Mouse (Mus musculus) intestine, embryonic 16.5 days (tissue): ENCODE measurements around the gene Fgfr2. TPM values are rescaled to one million over a fixed set of nuclear protein-coding genes. Genes with fewer than 3 reads are reported as not detected.

ENCODE experiments used
- ATAC-seq: fragments of 200-750 bp; cut with Nextera tagmentation; 2 replicates; pipeline ENCODE4 v1.8.0; 2017; ENCODE audit warnings: moderate TSS enrichment, moderate library complexity
- H3K27ac ChIP-seq: fragments of 300-500 bp; sonication (generic); 2 replicates; pipeline ENCODE4 v1.5.1; 2014; ENCODE audit warnings: mild to moderate bottlenecking, low read length
- H3K27me3 ChIP-seq: fragments of 300-500 bp; sonication (generic); replicated peaks from 2 replicates; pipeline ENCODE4 v1.6.1; 2014; ENCODE audit warnings: low read length, control low read depth, mixed read lengths; ENCODE audit not compliant: control insufficient read depth, insufficient read depth
- H3K36me3 ChIP-seq: fragments of 300-500 bp; sonication (generic); 2 replicates; pipeline ENCODE4 v1.6.1; 2014; ENCODE audit warnings: low read length, control low read depth; ENCODE audit not compliant: control insufficient read depth, insufficient read depth
- H3K4me1 ChIP-seq: fragments of 300-500 bp; sonication (generic); 2 replicates; pipeline ENCODE4 v1.6.1; 2014; ENCODE audit warnings: low read length, control low read depth, mixed read lengths; ENCODE audit not compliant: control insufficient read depth, insufficient read depth
- H3K4me2 ChIP-seq: fragments of 300-500 bp; sonication (generic); 2 replicates; pipeline ENCODE4 v1.6.1; 2014; ENCODE audit warnings: low read depth, low read length, control low read depth
- H3K4me3 ChIP-seq: fragments of 300-500 bp; sonication (generic); 2 replicates; pipeline ENCODE4 v1.5.1; 2014; ENCODE audit warnings: mild to moderate bottlenecking, low read length
- H3K9ac ChIP-seq: fragments of 300-500 bp; sonication (generic); 2 replicates; pipeline ENCODE4 v1.6.1; 2014; ENCODE audit warnings: low read depth, low read length
- H3K9me3 ChIP-seq: fragments of 300-500 bp; sonication (generic); 2 replicates; pipeline ENCODE4 v1.6.1; 2016; ENCODE audit warnings: low read length, control low read depth; ENCODE audit not compliant: control insufficient read depth
- WGBS: fragments of 180-500 bp; shearing (Covaris S2); extraction: QIAGEN DNeasy Blood & Tissue Kit; methylation state at CpG from one replicate; pipeline ENCODE4 v1.1.7; 2014; 5-methylcytosine and 5-hydroxymethylcytosine counted together
- polyA plus RNA-seq: library from polyadenylated mRNA; unstranded; fragments of >200 nt; fragmentation: Nextera tagmentation; extraction: Ambion mirVana; gene quantifications from 2 replicates; pipeline ENCODE4 v1.2.1, GENCODE M21; 2015

Gene Fgfr2
- polyA plus RNA-seq, 1 experiment from 2014 or later = 47.3 TPM

DNA sequence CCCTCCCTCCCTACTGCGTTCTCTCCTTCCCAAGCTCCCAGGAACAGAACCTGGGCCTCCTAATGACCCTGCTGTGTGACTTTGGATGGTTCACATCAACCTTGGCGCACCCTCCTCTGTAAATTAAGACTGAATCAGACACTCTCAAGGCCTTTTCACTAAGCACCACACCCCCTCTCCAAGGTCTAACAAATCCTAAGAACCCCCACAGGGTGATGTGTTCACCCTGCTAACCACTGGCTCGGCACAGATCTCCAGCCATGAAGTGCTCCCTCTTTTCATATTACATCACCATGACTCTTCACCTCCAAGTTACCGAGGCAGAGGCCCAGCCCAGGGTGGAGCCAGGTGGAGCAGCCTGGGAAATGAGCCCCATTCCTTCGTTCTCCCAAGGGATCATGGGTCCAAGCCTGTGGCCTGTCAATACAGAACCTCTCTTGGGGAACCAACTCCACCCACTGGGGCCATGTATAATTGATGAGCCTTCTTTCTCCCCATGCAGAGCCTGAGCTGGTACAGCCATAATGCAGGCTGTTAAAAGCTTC lies 777.6 kb downstream of the Fgfr2 start:
- WGBS = 68% methylated on average over 5 of the region's 5 CpGs
- Histone ChIP-seq H3K27ac (no peak overlapping the region), H3K4me3 (no peak overlapping the region), H3K36me3 (no peaks in the 10 kb centered on the region), H3K9ac (no peak overlapping the region), H3K9me3 (no peaks in the 10 kb centered on the region), H3K4me2 (no peak overlapping the region), H3K27me3 (no peaks in the 10 kb centered on the region), H3K4me1 (peaks cover 9% of the 10 kb centered on the region)
- ATAC-seq = peak; percentile 79

DNA sequence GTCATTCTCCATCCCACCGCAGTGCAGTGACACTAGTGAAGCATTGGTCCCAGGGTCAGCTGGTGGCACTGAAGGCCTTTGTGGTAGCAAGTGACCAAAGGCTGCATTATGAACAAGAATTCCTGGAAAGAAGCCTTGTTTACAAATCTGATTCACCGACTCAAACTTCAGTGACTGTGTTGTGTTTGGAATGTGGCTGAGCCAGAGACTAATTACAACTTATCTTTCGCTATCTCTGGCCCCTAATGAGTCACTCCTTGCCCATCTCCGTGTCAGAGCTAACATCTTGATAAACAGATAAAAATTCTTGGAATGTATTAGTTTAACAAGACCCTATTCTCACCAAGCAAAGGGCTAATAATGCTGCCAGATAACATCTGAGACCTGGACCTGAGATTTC lies 778.5 kb downstream of the Fgfr2 start:
- peaks cover 9% of the 10 kb centered on the region for H3K4me1 ChIP-seq
- no peaks in the 10 kb centered on the region for H3K9me3 ChIP-seq
- no peak overlapping the region for H3K4me2 ChIP-seq
- no peak overlapping the region for H3K4me3 ChIP-seq
- 44% methylated on average over 4 of the region's 4 CpGs for WGBS
- H3K9ac ChIP-seq = no peak overlapping the region
- no peak overlapping the region for H3K27ac ChIP-seq
- ATAC-seq = no peak
- no peaks in the 10 kb centered on the region for H3K27me3 ChIP-seq
- no peaks in the 10 kb centered on the region for H3K36me3 ChIP-seq

DNA sequence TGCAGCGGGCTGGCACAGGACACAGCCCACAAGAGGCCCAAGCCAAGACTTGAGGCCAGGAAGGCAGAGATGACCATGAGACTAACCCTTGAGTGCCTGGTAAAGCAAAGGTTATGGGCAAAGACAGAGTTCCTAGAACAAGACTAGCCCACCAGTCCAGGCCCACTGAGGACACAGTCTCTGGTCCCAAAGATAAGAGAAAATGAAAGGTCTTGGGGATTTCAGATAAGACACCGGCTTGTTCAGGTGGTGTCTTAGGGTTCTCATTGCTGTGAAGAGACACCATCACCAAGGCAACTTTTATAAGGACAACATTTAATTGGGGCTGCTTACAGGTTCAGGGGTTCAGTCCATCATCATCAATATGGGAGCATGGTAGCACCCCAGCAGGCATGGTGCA lies 779.2 kb downstream of the Fgfr2 start:
- WGBS = 95% methylated on average over 2 of the region's 2 CpGs
- H3K4me1 ChIP-seq = peaks cover 9% of the 10 kb centered on the region

DNA sequence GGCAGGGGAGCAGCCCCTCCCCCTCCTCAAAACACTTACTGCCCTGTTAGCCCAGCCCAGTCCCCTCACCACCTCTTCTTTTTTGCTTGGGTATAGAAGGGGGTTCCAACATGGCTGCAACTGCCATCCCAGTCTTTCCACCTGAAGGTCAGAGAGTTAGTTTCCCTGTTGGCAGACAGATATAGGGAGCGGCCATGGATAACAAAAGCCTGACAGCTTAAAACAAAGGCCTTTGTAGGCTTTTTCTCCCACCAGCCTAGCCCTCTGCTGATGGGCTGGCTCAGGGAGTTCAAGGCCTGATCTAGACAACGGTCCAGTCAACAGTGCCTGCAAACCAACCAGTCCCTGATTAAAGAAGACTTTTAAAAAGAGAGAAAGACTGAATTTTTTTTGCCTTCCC lies 780.0 kb downstream of the Fgfr2 start:
- H3K4me1 ChIP-seq = peaks cover 9% of the 10 kb centered on the region
- 79% methylated on average over 2 of the region's 2 CpGs for WGBS

More for the DNA sequence above, 779.2 kb downstream of the Fgfr2 start:
- no peak overlapping the region for H3K4me3 ChIP-seq
- H3K27ac ChIP-seq = no peak overlapping the region
- H3K36me3 ChIP-seq = no peaks in the 10 kb centered on the region
- ATAC-seq = no peak
- no peak overlapping the region for H3K4me2 ChIP-seq
- H3K27me3 ChIP-seq = no peaks in the 10 kb centered on the region
- no peaks in the 10 kb centered on the region for H3K9me3 ChIP-seq
- H3K9ac ChIP-seq = no peak overlapping the region

DNA sequence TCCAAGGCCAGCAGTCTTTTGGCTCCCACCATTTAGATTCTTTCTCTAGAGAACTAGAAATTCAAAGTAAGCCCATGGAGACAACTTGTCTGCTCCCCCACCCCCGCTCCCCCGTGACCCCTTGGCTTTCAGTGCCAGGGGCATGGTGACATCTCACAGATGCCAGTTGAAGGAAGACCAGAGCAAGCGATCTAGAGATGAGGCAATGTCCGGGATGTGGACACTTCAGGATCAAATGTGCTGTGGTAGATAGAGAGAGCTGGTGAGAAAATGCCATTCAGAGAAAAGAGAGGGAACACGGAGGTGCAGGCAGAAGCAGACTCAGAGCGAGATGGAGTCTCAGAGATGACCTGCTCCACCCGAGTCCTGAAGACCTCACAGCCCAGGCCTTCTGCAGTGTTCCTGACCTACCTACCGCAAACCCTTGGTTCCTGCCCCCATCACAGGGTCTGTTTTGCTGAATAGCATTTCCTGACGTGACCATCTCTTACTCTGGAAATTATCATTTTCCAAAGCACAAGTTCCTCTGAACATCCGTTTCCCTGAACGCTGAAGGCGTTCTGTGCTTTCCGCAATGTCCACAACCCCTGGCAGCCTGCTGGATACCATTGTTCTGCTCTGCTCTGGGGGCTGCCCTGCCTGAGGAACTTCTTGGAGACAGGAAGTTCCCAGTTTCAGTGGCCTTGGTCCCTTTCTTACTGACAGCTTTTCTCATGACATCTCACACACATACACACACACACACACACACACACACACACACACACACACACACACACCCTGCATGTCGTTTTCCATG lies 783.9 kb downstream of the Fgfr2 start:
- Histone ChIP-seq H3K4me1 (peaks cover 5% of the 10 kb centered on the region), H3K36me3 (no peaks in the 10 kb centered on the region), H3K4me2 (no peak overlapping the region), H3K27me3 (no peaks in the 10 kb centered on the region), H3K9me3 (no peaks in the 10 kb centered on the region), H3K27ac (peak overlapping the region; percentile 2), H3K4me3 (no peak overlapping the region), H3K9ac (no peak overlapping the region)
- 72% methylated on average over 14 of the region's 14 CpGs for WGBS
- ATAC-seq = no peak

More for the DNA sequence above, 780.0 kb downstream of the Fgfr2 start:
- Histone ChIP-seq H3K9me3 (no peaks in the 10 kb centered on the region), H3K4me3 (no peak overlapping the region), H3K36me3 (no peaks in the 10 kb centered on the region), H3K27ac (no peak overlapping the region), H3K9ac (no peak overlapping the region), H3K4me2 (no peak overlapping the region), H3K27me3 (no peaks in the 10 kb centered on the region)
- ATAC-seq = no peak

DNA sequence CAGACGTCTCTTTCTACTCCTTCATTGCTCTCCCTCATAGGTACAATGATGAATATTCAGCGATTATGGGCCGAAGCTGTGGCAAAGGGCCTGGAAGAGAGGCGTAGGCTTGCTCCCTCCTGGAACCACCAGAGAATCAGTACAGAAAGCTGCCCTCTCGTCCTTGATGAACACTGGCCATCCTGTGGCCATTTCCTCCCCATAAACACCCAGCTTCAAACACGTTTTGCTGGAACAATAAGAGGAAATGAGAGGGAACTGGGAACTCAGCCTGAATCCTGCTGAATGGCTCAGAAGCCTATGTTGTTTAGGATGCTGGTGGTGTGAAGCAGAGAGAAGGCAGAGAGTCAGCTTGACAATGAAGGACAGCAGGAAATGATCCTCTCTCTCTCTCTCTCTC lies 784.8 kb downstream of the Fgfr2 start:
- ATAC-seq = no peak
- Histone ChIP-seq H3K27me3 (no peaks in the 10 kb centered on the region), H3K9me3 (no peaks in the 10 kb centered on the region), H3K4me1 (peaks cover 5% of the 10 kb centered on the region), H3K4me3 (no peak overlapping the region), H3K36me3 (no peaks in the 10 kb centered on the region), H3K9ac (no peak overlapping the region), H3K27ac (peak overlapping the region; percentile 2; the same call in 1 of the 2 replicates), H3K4me2 (no peak overlapping the region)
- 66% methylated on average over 6 of the region's 6 CpGs for WGBS

DNA sequence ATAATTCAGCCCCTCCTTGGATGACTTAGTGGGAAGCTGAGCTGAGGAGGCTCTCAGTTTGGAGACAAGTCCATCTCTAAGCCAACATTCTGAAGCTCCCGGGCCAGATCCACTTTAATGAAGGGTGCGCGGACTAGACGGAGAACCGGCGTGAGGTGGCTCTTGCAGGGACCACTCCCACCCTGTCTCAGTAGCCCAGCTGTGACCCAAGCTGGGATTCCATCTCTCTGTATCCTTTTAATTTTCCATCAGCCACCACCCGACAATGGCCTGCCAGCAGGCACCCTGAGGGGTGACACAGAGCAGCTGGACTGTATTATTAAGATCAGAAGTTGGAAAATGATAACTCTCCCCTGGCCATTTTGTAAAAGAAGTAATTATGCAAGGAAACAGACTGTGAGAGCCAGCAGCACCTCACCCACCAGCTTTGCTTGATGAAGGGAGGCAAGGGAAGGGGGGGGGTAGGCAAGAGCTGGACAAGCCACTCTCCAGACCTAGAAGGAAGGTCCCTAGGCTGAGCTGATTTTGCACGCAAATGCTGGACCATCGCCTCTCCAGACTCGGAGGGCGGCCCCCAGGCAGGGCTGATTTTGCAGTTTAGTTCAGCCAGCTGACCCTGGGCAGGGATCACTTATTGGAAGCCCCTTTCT lies 785.8 kb downstream of the Fgfr2 start:
- Histone ChIP-seq H3K27ac (no peak overlapping the region), H3K4me1 (peaks cover 5% of the 10 kb centered on the region), H3K36me3 (no peaks in the 10 kb centered on the region), H3K27me3 (no peaks in the 10 kb centered on the region), H3K9ac (no peak overlapping the region), H3K4me3 (no peak overlapping the region), H3K4me2 (no peak overlapping the region), H3K9me3 (no peaks in the 10 kb centered on the region)
- no peak for ATAC-seq
- 77% methylated on average over 11 of the region's 11 CpGs for WGBS

DNA sequence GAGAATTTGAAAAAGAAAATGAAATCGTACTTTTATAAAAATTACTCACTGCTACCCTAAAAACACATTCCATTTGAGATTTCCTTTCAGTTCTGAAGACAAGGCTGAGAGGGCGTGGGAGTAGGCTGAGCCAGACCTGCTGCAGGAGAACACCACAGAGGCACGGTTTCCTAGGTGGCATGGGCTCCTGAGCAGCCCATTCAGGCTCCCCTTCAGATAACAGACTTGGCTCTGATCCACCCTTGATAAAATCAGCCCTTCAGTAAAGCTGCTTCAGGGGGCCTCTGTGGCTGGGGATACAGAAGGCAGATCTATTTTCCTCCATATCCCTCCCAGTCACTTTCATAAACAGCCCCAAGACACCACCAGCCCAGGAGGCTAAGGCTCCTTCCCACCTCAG lies 786.4 kb downstream of the Fgfr2 start:
- Histone ChIP-seq H3K4me2 (no peak overlapping the region), H3K4me1 (peaks cover 5% of the 10 kb centered on the region), H3K9me3 (no peaks in the 10 kb centered on the region), H3K36me3 (no peaks in the 10 kb centered on the region), H3K9ac (no peak overlapping the region), H3K4me3 (no peak overlapping the region), H3K27me3 (no peaks in the 10 kb centered on the region), H3K27ac (no peak overlapping the region)
- ATAC-seq = no peak
- WGBS = 52% methylated on average over 3 of the region's 3 CpGs

DNA sequence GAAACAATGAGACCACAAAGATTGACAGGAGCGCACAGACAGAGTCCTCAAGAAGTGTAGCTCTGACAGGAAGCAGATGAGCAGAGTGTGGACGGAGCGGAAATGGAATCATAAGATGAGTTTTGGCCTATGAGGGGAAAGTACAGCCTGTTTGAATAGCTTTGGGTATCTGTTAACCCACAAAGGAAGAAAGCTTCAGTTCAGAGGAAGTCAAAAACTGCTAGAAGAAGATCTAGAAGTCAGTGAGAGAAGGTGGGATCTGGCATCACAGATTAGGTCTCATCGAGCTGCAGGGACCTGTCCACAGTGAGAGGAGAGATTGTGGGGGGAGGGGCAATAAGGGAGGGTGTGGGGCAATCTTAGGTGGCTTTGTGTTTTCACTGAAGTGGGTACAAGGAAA lies 787.8 kb downstream of the Fgfr2 start:
- H3K4me1 ChIP-seq = peaks cover 8% of the 10 kb centered on the region
- WGBS = 94% methylated on average over 4 of the region's 4 CpGs
- H3K9ac ChIP-seq = no peak overlapping the region
- H3K36me3 ChIP-seq = no peaks in the 10 kb centered on the region
- no peak overlapping the region for H3K27ac ChIP-seq
- no peak overlapping the region for H3K4me3 ChIP-seq
- H3K4me2 ChIP-seq = no peak overlapping the region
- no peak for ATAC-seq
- no peaks in the 10 kb centered on the region for H3K27me3 ChIP-seq
- H3K9me3 ChIP-seq = no peaks in the 10 kb centered on the region
